Mouse (Mus musculus): ENCODE measurements around the gene Nrcam. TPM values are rescaled to one million over a fixed set of nuclear protein-coding genes. Genes with fewer than 3 reads are reported as not detected.

The Nrcam gene
- polyA plus RNA-seq, 1 experiment: 0.06 TPM

- Histone ChIP-seq H3K4me3 (ENCODE audit: extremely low read depth, insufficient read depth, insufficient read length) (no peak overlapping the region), H3K36me3 (ENCODE audit: control insufficient read depth, insufficient read depth, low read length) (no peaks in the 10 kb centered on the region), H3K4me1 (ENCODE audit: control insufficient read depth, insufficient read depth, insufficient read length) (no peaks in the 10 kb centered on the region), H3K27me3 (ENCODE audit: control insufficient read depth, insufficient read depth, low read length) (no peaks in the 10 kb centered on the region), H3K27ac (ENCODE audit: insufficient read depth, low read length) (no peak overlapping the region)
- DNase-seq (ENCODE audit: low read depth in 1 of 2, low spot score in 2 of 2): no peak
- WGBS: 79% methylated on average over 3 of the region's 3 CpGs
- TF ChIP-seq CTCF (IDR thresholded peaks at IDR 0.05; ENCODE audit: extremely low read depth, insufficient read depth, insufficient read length, insufficient replicate concordance) (no peak), POLR2A (IDR thresholded peaks at IDR 0.05; ENCODE audit: low read depth, low read length) (no peak)
Measured at GRCm38 (mm10) chr12:44357460-44357859, 28.8 kb downstream of the Nrcam start.

GRCm38 (mm10) chr12:44357881-44358280 lies 29.2 kb downstream of the Nrcam start:
- no peak for TF ChIP-seq POLR2A (IDR thresholded peaks at IDR 0.05; ENCODE audit: low read depth, low read length)
- no peak for TF ChIP-seq CTCF (IDR thresholded peaks at IDR 0.05; ENCODE audit: extremely low read depth, insufficient read depth, insufficient read length, insufficient replicate concordance)
- 95% methylated on average over 1 of the region's 1 CpGs for WGBS
- H3K36me3 ChIP-seq (ENCODE audit: control insufficient read depth, insufficient read depth, low read length): no peaks in the 10 kb centered on the region

GRCm38 (mm10) chr12:44371076-44371710 lies 42.5 kb downstream of the Nrcam start:
- WGBS: 34% methylated on average over 3 of the region's 3 CpGs

More at GRCm38 (mm10) chr12:44357881-44358280, 29.2 kb downstream of the Nrcam start:
- no peaks in the 10 kb centered on the region for H3K27me3 ChIP-seq (ENCODE audit: control insufficient read depth, insufficient read depth, low read length)
- no peaks in the 10 kb centered on the region for H3K4me1 ChIP-seq (ENCODE audit: control insufficient read depth, insufficient read depth, insufficient read length)
- DNase-seq (ENCODE audit: low read depth in 1 of 2, low spot score in 2 of 2): no peak
- H3K4me3 ChIP-seq (ENCODE audit: extremely low read depth, insufficient read depth, insufficient read length): no peak overlapping the region
- no peak overlapping the region for H3K27ac ChIP-seq (ENCODE audit: insufficient read depth, low read length)

GRCm38 (mm10) chr12:44375956-44376355 lies 47.3 kb downstream of the Nrcam start:
- Histone ChIP-seq H3K4me1 (ENCODE audit: control insufficient read depth, insufficient read depth, insufficient read length) (no peaks in the 10 kb centered on the region), H3K36me3 (ENCODE audit: control insufficient read depth, insufficient read depth, low read length) (no peaks in the 10 kb centered on the region), H3K27ac (ENCODE audit: insufficient read depth, low read length) (no peak overlapping the region), H3K27me3 (ENCODE audit: control insufficient read depth, insufficient read depth, low read length) (no peaks in the 10 kb centered on the region), H3K4me3 (ENCODE audit: extremely low read depth, insufficient read depth, insufficient read length) (no peak overlapping the region)
- 90% methylated on average over 6 of the region's 6 CpGs for WGBS
- no peak for DNase-seq (ENCODE audit: low read depth in 1 of 2, low spot score in 2 of 2)
- TF ChIP-seq POLR2A (IDR thresholded peaks at IDR 0.05; ENCODE audit: low read depth, low read length): no peak
- no peak for TF ChIP-seq CTCF (IDR thresholded peaks at IDR 0.05; ENCODE audit: extremely low read depth, insufficient read depth, insufficient read length, insufficient replicate concordance)

More at GRCm38 (mm10) chr12:44371076-44371710, 42.5 kb downstream of the Nrcam start:
- H3K27me3 ChIP-seq (ENCODE audit: control insufficient read depth, insufficient read depth, low read length): no peaks in the 10 kb centered on the region
- no peak for DNase-seq (ENCODE audit: low read depth in 1 of 2, low spot score in 2 of 2)
- no peaks in the 10 kb centered on the region for H3K36me3 ChIP-seq (ENCODE audit: control insufficient read depth, insufficient read depth, low read length)
- H3K27ac ChIP-seq (ENCODE audit: insufficient read depth, low read length): no peak overlapping the region
- H3K4me3 ChIP-seq (ENCODE audit: extremely low read depth, insufficient read depth, insufficient read length): no peak overlapping the region
- no peaks in the 10 kb centered on the region for H3K4me1 ChIP-seq (ENCODE audit: control insufficient read depth, insufficient read depth, insufficient read length)
- TF ChIP-seq POLR2A (IDR thresholded peaks at IDR 0.05; ENCODE audit: low read depth, low read length) (no peak), CTCF (IDR thresholded peaks at IDR 0.05; ENCODE audit: extremely low read depth, insufficient read depth, insufficient read length, insufficient replicate concordance) (no peak)

GRCm38 (mm10) chr12:44378431-44379161 lies 49.9 kb downstream of the Nrcam start:
- no peak for TF ChIP-seq CTCF (IDR thresholded peaks at IDR 0.05; ENCODE audit: extremely low read depth, insufficient read depth, insufficient read length, insufficient replicate concordance)
- TF ChIP-seq POLR2A (IDR thresholded peaks at IDR 0.05; ENCODE audit: low read depth, low read length): no peak
- DNase-seq (ENCODE audit: low read depth in 1 of 2, low spot score in 2 of 2): no peak
- H3K36me3 ChIP-seq (ENCODE audit: control insufficient read depth, insufficient read depth, low read length): no peaks in the 10 kb centered on the region
- H3K27me3 ChIP-seq (ENCODE audit: control insufficient read depth, insufficient read depth, low read length): no peaks in the 10 kb centered on the region
- no peaks in the 10 kb centered on the region for H3K4me1 ChIP-seq (ENCODE audit: control insufficient read depth, insufficient read depth, insufficient read length)
- H3K4me3 ChIP-seq (ENCODE audit: extremely low read depth, insufficient read depth, insufficient read length): no peak overlapping the region
- no peak overlapping the region for H3K27ac ChIP-seq (ENCODE audit: insufficient read depth, low read length)
- 84% methylated on average over 8 of the region's 8 CpGs for WGBS

- H3K27ac ChIP-seq (ENCODE audit: insufficient read depth, low read length): no peak overlapping the region
- H3K4me1 ChIP-seq (ENCODE audit: control insufficient read depth, insufficient read depth, insufficient read length): no peaks in the 10 kb centered on the region
- no peaks in the 10 kb centered on the region for H3K36me3 ChIP-seq (ENCODE audit: control insufficient read depth, insufficient read depth, low read length)
- WGBS: 85% methylated on average over 4 of the region's 4 CpGs
- DNase-seq (ENCODE audit: low read depth in 1 of 2, low spot score in 2 of 2): no peak
- no peaks in the 10 kb centered on the region for H3K27me3 ChIP-seq (ENCODE audit: control insufficient read depth, insufficient read depth, low read length)
- no peak overlapping the region for H3K4me3 ChIP-seq (ENCODE audit: extremely low read depth, insufficient read depth, insufficient read length)
- no peak for TF ChIP-seq POLR2A (IDR thresholded peaks at IDR 0.05; ENCODE audit: low read depth, low read length)
- no peak for TF ChIP-seq CTCF (IDR thresholded peaks at IDR 0.05; ENCODE audit: extremely low read depth, insufficient read depth, insufficient read length, insufficient replicate concordance)
Measured at GRCm38 (mm10) chr12:44380805-44381204, 52.1 kb downstream of the Nrcam start.

GRCm38 (mm10) chr12:44386398-44386797 lies 57.7 kb downstream of the Nrcam start:
- 81% methylated on average over 7 of the region's 7 CpGs for WGBS
- no peaks in the 10 kb centered on the region for H3K4me1 ChIP-seq (ENCODE audit: control insufficient read depth, insufficient read depth, insufficient read length)
- no peak for DNase-seq (ENCODE audit: low read depth in 1 of 2, low spot score in 2 of 2)

More at GRCm38 (mm10) chr12:44386398-44386797, 57.7 kb downstream of the Nrcam start:
- Histone ChIP-seq H3K27ac (ENCODE audit: insufficient read depth, low read length) (no peak overlapping the region), H3K27me3 (ENCODE audit: control insufficient read depth, insufficient read depth, low read length) (no peaks in the 10 kb centered on the region), H3K36me3 (ENCODE audit: control insufficient read depth, insufficient read depth, low read length) (no peaks in the 10 kb centered on the region), H3K4me3 (ENCODE audit: extremely low read depth, insufficient read depth, insufficient read length) (no peak overlapping the region)
- TF ChIP-seq CTCF (IDR thresholded peaks at IDR 0.05; ENCODE audit: extremely low read depth, insufficient read depth, insufficient read length, insufficient replicate concordance) (no peak), POLR2A (IDR thresholded peaks at IDR 0.05; ENCODE audit: low read depth, low read length) (no peak)

Data from spleen, adult 2 months (tissue).